Mouse (Mus musculus) heart, adult 2 months (tissue): ENCODE measurements around the gene Acvr1b. TPM values are rescaled to one million over a fixed set of nuclear protein-coding genes. Genes with fewer than 3 reads are reported as not detected.

Experiments
- DNase-seq, 2 experiments: peaks; one replicate each; pipeline ENCODE4 v3.0.0; 2021
- H3K27ac ChIP-seq: fragments of 200-600 bp; 2 replicates; pipeline ENCODE4 v1.8.1; 2022
- H3K27me3 ChIP-seq: fragments of 200-500 bp; 2 replicates; pipeline ENCODE4 v1.6.1; 2012; ENCODE audit warnings: mild to moderate bottlenecking, low read length, inconsistent platforms, mixed read lengths; ENCODE audit not compliant: control insufficient read depth, insufficient read depth
- H3K36me3 ChIP-seq: fragments of 200-500 bp; 2 replicates; pipeline ENCODE4 v1.6.1; 2012; ENCODE audit warnings: low read length, inconsistent platforms; ENCODE audit not compliant: control insufficient read depth, insufficient read depth
- H3K4me1 ChIP-seq: fragments of 200-500 bp; 2 replicates; pipeline ENCODE4 v1.6.1; 2011; ENCODE audit warnings: low read length; ENCODE audit not compliant: control insufficient read depth, insufficient read depth
- H3K4me3 ChIP-seq: fragments of 200-600 bp; 2 replicates; pipeline ENCODE4 v1.8.1; 2022
- H3K79me2 ChIP-seq: fragments of 200-500 bp; replicated peaks from 2 replicates; pipeline ENCODE4 v1.6.1; 2012; ENCODE audit warnings: mild to moderate bottlenecking, inconsistent platforms, low read length, moderate library complexity, mixed read lengths; ENCODE audit not compliant: control insufficient read depth, insufficient read depth
- H3K9ac ChIP-seq: fragments of 200-500 bp; 2 replicates; pipeline ENCODE4 v1.6.1; 2012; ENCODE audit warnings: low read depth, mild to moderate bottlenecking, control low read depth, inconsistent platforms, low read length, mixed read lengths
- CTCF ChIP-seq: fragments of 200-600 bp; IDR thresholded peaks from 2 replicates; pipeline ENCODE4 v1.8.1; 2022; ENCODE audit warnings: antibody characterized with exemption, mild to moderate bottlenecking, moderate library complexity
- EP300 ChIP-seq: fragments of 200-500 bp; IDR thresholded peaks from 2 replicates; pipeline ENCODE4 v1.6.1; 2011; ENCODE audit warnings: low read depth, low read length, control low read depth; ENCODE audit not compliant: insufficient read depth
- POLR2A ChIP-seq: fragments of 200-500 bp; IDR thresholded peaks from 2 replicates; pipeline ENCODE4 v1.6.1; 2011; ENCODE audit warnings: mild to moderate bottlenecking, low read depth, low read length, control low read depth; ENCODE audit not compliant: insufficient read depth
- WGBS: fragments of 180-500 bp; shearing (Covaris S2); methylation state at CpG from one replicate; pipeline ENCODE4 v1.1.7; 2018; 5-methylcytosine and 5-hydroxymethylcytosine counted together
- intact Hi-C: fragments of 180-260 bp; cut with DNase I; formaldehyde crosslinking; loops from one replicate; pipeline ENCODE4 v1.15.1; 2025
- polyA plus RNA-seq: library from polyadenylated mRNA; depleted of rRNA; stranded (reverse); fragments of >200 nt; gene quantifications from 2 replicates; pipeline ENCODE4 v1.2.3, GENCODE M21; 2012
- total RNA-seq, 2 experiments: library from RNA; stranded (reverse); gene quantifications; 2 replicates each; pipeline ENCODE4 v1.2.3; 2021

Gene Acvr1b
- total and polyA plus RNA-seq, 3 experiments: 9.9 to 15.3 (median 12.3) TPM

GRCm38 (mm10) chr15:101230503-101230902 is 56.6 kb downstream of the Acvr1b start:
- intact Hi-C loops: no loop called here
- H3K27ac ChIP-seq: no peak overlapping the region
- peaks cover 7% of the 10 kb centered on the region; the same call in 1 of the 2 replicates for H3K36me3 ChIP-seq
- no peaks in the 10 kb centered on the region for H3K27me3 ChIP-seq
- DNase-seq: no peak
- no peak overlapping the region for H3K9ac ChIP-seq
- no peaks in the 10 kb centered on the region for H3K79me2 ChIP-seq
- H3K4me1 ChIP-seq: peaks cover 18% of the 10 kb centered on the region
- no peak overlapping the region for H3K4me3 ChIP-seq
- TF ChIP-seq EP300: no peak
- no peak for TF ChIP-seq POLR2A
- no peak for TF ChIP-seq CTCF
- WGBS: 94% methylated on average over 19 of the region's 19 CpGs

- Histone ChIP-seq H3K9ac (no peak overlapping the region), H3K27ac (no peak overlapping the region), H3K79me2 (no peaks in the 10 kb centered on the region), H3K36me3 (peaks cover 4% of the 10 kb centered on the region; the same call in 1 of the 2 replicates), H3K4me3 (no peak overlapping the region), H3K4me1 (peaks cover 16% of the 10 kb centered on the region), H3K27me3 (no peaks in the 10 kb centered on the region)
- TF ChIP-seq EP300 (no peak), CTCF (peak; percentile 73)
- intact Hi-C loops: no loop called here
- peak; percentile 32 to 49 for DNase-seq
- 79% methylated on average over 23 of the region's 23 CpGs for WGBS
These were observed 57.3 kb downstream of the Acvr1b start for GRCm38 (mm10) chr15:101230995-101231647.

GRCm38 (mm10) chr15:101231648-101232180 is 57.8 kb downstream of the Acvr1b start:
- Histone ChIP-seq H3K27me3 (no peaks in the 10 kb centered on the region), H3K9ac (no peak overlapping the region), H3K36me3 (peaks cover 4% of the 10 kb centered on the region; the same call in 1 of the 2 replicates), H3K4me1 (peaks cover 16% of the 10 kb centered on the region), H3K79me2 (no peaks in the 10 kb centered on the region), H3K27ac (no peak overlapping the region), H3K4me3 (no peak overlapping the region)
- no peak for TF ChIP-seq CTCF
- TF ChIP-seq EP300: no peak
- no peak for TF ChIP-seq POLR2A
- 75% methylated on average over 56 of the region's 56 CpGs for WGBS
- no peak for DNase-seq
- intact Hi-C loops: no loop called here

GRCm38 (mm10) chr15:101232607-101233006 is 58.7 kb downstream of the Acvr1b start:
- H3K4me3 ChIP-seq: no peak overlapping the region
- H3K27me3 ChIP-seq: no peaks in the 10 kb centered on the region
- no peaks in the 10 kb centered on the region for H3K79me2 ChIP-seq
- TF ChIP-seq CTCF (no peak), POLR2A (no peak), EP300 (no peak)
- H3K27ac ChIP-seq: no peak overlapping the region
- 72% methylated on average over 4 of the region's 4 CpGs for WGBS
- intact Hi-C loops: no loop called here
- no peaks in the 10 kb centered on the region for H3K36me3 ChIP-seq
- peaks cover 13% of the 10 kb centered on the region for H3K4me1 ChIP-seq
- no peak overlapping the region for H3K9ac ChIP-seq
- DNase-seq: no peak

GRCm38 (mm10) chr15:101233183-101233582 is 59.3 kb downstream of the Acvr1b start:
- peak overlapping the region; percentile 47; the same call in 1 of the 2 replicates for H3K27ac ChIP-seq
- peak in 1 of 2 experiments; percentile 20 for DNase-seq
- no peaks in the 10 kb centered on the region for H3K79me2 ChIP-seq
- TF ChIP-seq POLR2A (no peak), EP300 (no peak), CTCF (no peak)
- H3K9ac ChIP-seq: no peak overlapping the region
- no peaks in the 10 kb centered on the region for H3K27me3 ChIP-seq
- intact Hi-C loops: no loop called here
- WGBS: 69% methylated on average over 3 of the region's 3 CpGs
- H3K36me3 ChIP-seq: no peaks in the 10 kb centered on the region
- no peak overlapping the region for H3K4me3 ChIP-seq
- H3K4me1 ChIP-seq: peaks cover 13% of the 10 kb centered on the region

- Histone ChIP-seq H3K36me3 (no peaks in the 10 kb centered on the region), H3K4me3 (no peak overlapping the region), H3K27me3 (no peaks in the 10 kb centered on the region), H3K79me2 (no peaks in the 10 kb centered on the region), H3K4me1 (peaks cover 10% of the 10 kb centered on the region), H3K9ac (no peak overlapping the region), H3K27ac (peak overlapping the region; percentile 47; the same call in 1 of the 2 replicates)
- 39% methylated on average over 11 of the region's 11 CpGs for WGBS
- intact Hi-C loops: no loop called here
- peak; percentile 32 to 45 for DNase-seq
- TF ChIP-seq CTCF: no peak
These were observed 59.9 kb downstream of the Acvr1b start for GRCm38 (mm10) chr15:101233641-101234275.
